Mouse (Mus musculus): ENCODE measurements at regions not wholly inside any gene's neighbourhood (a gene's known extent, or its start where the extent isn't known, plus 50 kb on each side); places are given as distances from the start of the nearest gene placed in this dataset.

GRCm38 (mm10) chr1:34665512-34665854 is 86.0 kb downstream of the Amer3 start:
- ATAC-seq (ENCODE audit: low FRiP score, low read depth) (no peak), DNase-seq (ENCODE audit: low spot score) (no peak)
- Histone ChIP-seq H3K4me1 (ENCODE audit: control insufficient read depth, insufficient read depth, low read length) (no peaks in the 10 kb centered on the region), H3K4me3 (replicated peaks; ENCODE audit: low read length) (no peak overlapping the region), H3K9me3 (ENCODE audit: control insufficient read depth, low read length) (no peaks in the 10 kb centered on the region), H3K27me3 (ENCODE audit: control insufficient read depth, insufficient read depth, low read length) (no peaks in the 10 kb centered on the region), H3K9ac (ENCODE audit: low read depth, low read length, severe bottlenecking) (no peak overlapping the region), H3K36me3 (ENCODE audit: control insufficient read depth, insufficient read depth, low read length) (no peaks in the 10 kb centered on the region), H3K4me2 (replicated peaks; ENCODE audit: low read depth, low read length, severe bottlenecking) (no peak overlapping the region), H3K27ac (replicated peaks; ENCODE audit: low read depth, low read length) (no peak overlapping the region)
- 90% methylated on average over 5 of the region's 5 CpGs for WGBS
- no peak for TF ChIP-seq POLR2A (IDR thresholded peaks at IDR 0.05; ENCODE audit: borderline replicate concordance, extremely low read depth, insufficient read depth, insufficient read length)

- H3K27me3 ChIP-seq (ENCODE audit: control insufficient read depth, insufficient read depth, low read length): no peaks in the 10 kb centered on the region
- TF ChIP-seq POLR2A (IDR thresholded peaks at IDR 0.05; ENCODE audit: borderline replicate concordance, extremely low read depth, insufficient read depth, insufficient read length): no peak
- no peak for DNase-seq (ENCODE audit: low spot score)
- no peak overlapping the region for H3K27ac ChIP-seq (replicated peaks; ENCODE audit: low read depth, low read length)
- no peak overlapping the region for H3K9ac ChIP-seq (ENCODE audit: low read depth, low read length, severe bottlenecking)
- no peak for ATAC-seq (ENCODE audit: low FRiP score, low read depth)
- H3K4me3 ChIP-seq (replicated peaks; ENCODE audit: low read length): no peak overlapping the region
- H3K9me3 ChIP-seq (ENCODE audit: control insufficient read depth, low read length): no peaks in the 10 kb centered on the region
- H3K36me3 ChIP-seq (ENCODE audit: control insufficient read depth, insufficient read depth, low read length): no peaks in the 10 kb centered on the region
- H3K4me2 ChIP-seq (replicated peaks; ENCODE audit: low read depth, low read length, severe bottlenecking): no peak overlapping the region
- 85% methylated on average over 13 of the region's 13 CpGs for WGBS
- H3K4me1 ChIP-seq (ENCODE audit: control insufficient read depth, insufficient read depth, low read length): no peaks in the 10 kb centered on the region
Measured at GRCm38 (mm10) chr1:34666226-34666662, 86.8 kb downstream of the Amer3 start.

GRCm38 (mm10) chr1:34677105-34677741 is 97.8 kb downstream of the Amer3 start:
- Histone ChIP-seq H3K27me3 (ENCODE audit: control insufficient read depth, insufficient read depth, low read length) (peaks cover 37% of the 10 kb centered on the region), H3K36me3 (ENCODE audit: control insufficient read depth, insufficient read depth, low read length) (no peaks in the 10 kb centered on the region), H3K9me3 (ENCODE audit: control insufficient read depth, low read length) (no peaks in the 10 kb centered on the region), H3K27ac (replicated peaks; ENCODE audit: low read depth, low read length) (no peak overlapping the region), H3K4me1 (ENCODE audit: control insufficient read depth, insufficient read depth, low read length) (peaks cover 10% of the 10 kb centered on the region; the same call in 1 of the 2 replicates), H3K4me3 (replicated peaks; ENCODE audit: low read length) (no peak overlapping the region), H3K9ac (ENCODE audit: low read depth, low read length, severe bottlenecking) (no peak overlapping the region), H3K4me2 (replicated peaks; ENCODE audit: low read depth, low read length, severe bottlenecking) (no peak overlapping the region)
- no peak for ATAC-seq (ENCODE audit: low FRiP score, low read depth)
- no peak for TF ChIP-seq POLR2A (IDR thresholded peaks at IDR 0.05; ENCODE audit: borderline replicate concordance, extremely low read depth, insufficient read depth, insufficient read length)
- 41% methylated on average over 12 of the region's 12 CpGs for WGBS
- DNase-seq (ENCODE audit: low spot score): no peak

- 0 out of 2 replicates have a peak, but pooled peaks have one; percentile 55 for ATAC-seq (ENCODE audit: low FRiP score, low read depth)
- Histone ChIP-seq H3K9ac (ENCODE audit: low read depth, low read length, severe bottlenecking) (peak overlapping the region; percentile 45), H3K4me3 (replicated peaks; ENCODE audit: low read length) (peak overlapping the region; percentile 47), H3K36me3 (ENCODE audit: control insufficient read depth, insufficient read depth, low read length) (no peaks in the 10 kb centered on the region), H3K27ac (replicated peaks; ENCODE audit: low read depth, low read length) (no peak overlapping the region), H3K4me2 (replicated peaks; ENCODE audit: low read depth, low read length, severe bottlenecking) (peak overlapping the region; percentile 92), H3K4me1 (ENCODE audit: control insufficient read depth, insufficient read depth, low read length) (peaks cover 10% of the 10 kb centered on the region; the same call in 1 of the 2 replicates), H3K27me3 (ENCODE audit: control insufficient read depth, insufficient read depth, low read length) (peaks cover 37% of the 10 kb centered on the region), H3K9me3 (ENCODE audit: control insufficient read depth, low read length) (no peaks in the 10 kb centered on the region)
- 1% methylated on average over 50 of the region's 56 CpGs for WGBS
- no peak for DNase-seq (ENCODE audit: low spot score)
- TF ChIP-seq POLR2A (IDR thresholded peaks at IDR 0.05; ENCODE audit: borderline replicate concordance, extremely low read depth, insufficient read depth, insufficient read length): no peak
Measured at GRCm38 (mm10) chr1:34677832-34678733, 98.6 kb downstream of the Amer3 start.

- DNase-seq (ENCODE audit: low spot score) (no peak), ATAC-seq (ENCODE audit: low FRiP score, low read depth) (no peak)
- WGBS: 2% methylated on average over 9 of the region's 9 CpGs
- Histone ChIP-seq H3K36me3 (ENCODE audit: control insufficient read depth, insufficient read depth, low read length) (no peaks in the 10 kb centered on the region), H3K9me3 (ENCODE audit: control insufficient read depth, low read length) (no peaks in the 10 kb centered on the region), H3K27me3 (ENCODE audit: control insufficient read depth, insufficient read depth, low read length) (peaks cover 37% of the 10 kb centered on the region), H3K4me2 (replicated peaks; ENCODE audit: low read depth, low read length, severe bottlenecking) (peak overlapping the region; percentile 92), H3K9ac (ENCODE audit: low read depth, low read length, severe bottlenecking) (peak overlapping the region; percentile 45; the same call in 1 of the 2 replicates), H3K4me1 (ENCODE audit: control insufficient read depth, insufficient read depth, low read length) (peaks cover 10% of the 10 kb centered on the region; the same call in 1 of the 2 replicates), H3K4me3 (replicated peaks; ENCODE audit: low read length) (peak overlapping the region; percentile 47), H3K27ac (replicated peaks; ENCODE audit: low read depth, low read length) (no peak overlapping the region)
- TF ChIP-seq POLR2A (IDR thresholded peaks at IDR 0.05; ENCODE audit: borderline replicate concordance, extremely low read depth, insufficient read depth, insufficient read length): no peak
Measured at GRCm38 (mm10) chr1:34678734-34679068, 99.2 kb downstream of the Amer3 start.
